Mouse (Mus musculus) heart, adult 2 months (tissue): ENCODE data around the gene Homer2.
A peak's percentile ranks its signal among the peaks of the same experiment; 100 is the strongest.

Experiments
- CTCF ChIP-seq: fragments of 200-600 bp; IDR thresholded peaks from 2 replicates; pipeline ENCODE4 v1.8.1; 2022; ENCODE audit warnings: antibody characterized with exemption, mild to moderate bottlenecking, moderate library complexity
- POLR2A ChIP-seq: fragments of 200-500 bp; IDR thresholded peaks from 2 replicates; pipeline ENCODE4 v1.6.1; 2011; ENCODE audit warnings: mild to moderate bottlenecking, low read depth, low read length, control low read depth; ENCODE audit not compliant: insufficient read depth

- no peak for TF ChIP-seq POLR2A
- TF ChIP-seq CTCF: peak; percentile 70
Observed at GRCm38 (mm10) chr7:81554369-81554768, 153.0 kb downstream of the Homer2 start.
